Mouse (Mus musculus) midbrain, embryonic 12.5 days (tissue): ENCODE data around the gene Olfr1033. TPM values are rescaled to one million over a fixed set of nuclear protein-coding genes. Genes with fewer than 3 reads are reported as not detected.

Source experiments
- polyA plus RNA-seq: library from polyadenylated mRNA; unstranded; fragments of >200 nt; fragmentation: Nextera tagmentation; extraction: Ambion mirVana; gene quantifications from 2 replicates; pipeline ENCODE4 v1.2.1, GENCODE M21; 2016

The Olfr1033 gene
- polyA plus RNA-seq, 1 experiment from 2014 or later, result not detected

Other genes starting within 250 kb of the Olfr1033 start
- not detected in 2 replicates for gene Olfr1014, start 247.9 kb upstream of the Olfr1033 start, polyA plus RNA-seq
- not detected in 2 replicates for gene Olfr1015, start 238.6 kb upstream of the Olfr1033 start, polyA plus RNA-seq
- gene Olfr1016, start 218.1 kb upstream of the Olfr1033 start, polyA plus RNA-seq, result not detected in 2 replicates
- gene Olfr1018, start 202.2 kb upstream of the Olfr1033 start, polyA plus RNA-seq, result not detected in 2 replicates
- gene Olfr1019, start 175.2 kb upstream of the Olfr1033 start, polyA plus RNA-seq, result not detected in 2 replicates
- not detected in 2 replicates for gene Olfr1020, start 173.6 kb upstream of the Olfr1033 start, polyA plus RNA-seq
- gene Olfr1022, start 152.0 kb upstream of the Olfr1033 start, polyA plus RNA-seq, result not detected in 2 replicates
- gene Olfr1023, start 135.0 kb upstream of the Olfr1033 start, polyA plus RNA-seq, result not detected in 2 replicates
- gene Olfr1024, start 115.6 kb upstream of the Olfr1033 start, polyA plus RNA-seq, result not detected in 2 replicates
- not detected in 2 replicates for gene Olfr1025-ps1, start 105.4 kb upstream of the Olfr1033 start, polyA plus RNA-seq
- not detected in 2 replicates for gene Olfr1026, start 99.1 kb upstream of the Olfr1033 start, polyA plus RNA-seq
- not detected in 2 replicates for gene Olfr1028, start 70.2 kb upstream of the Olfr1033 start, polyA plus RNA-seq
- not detected in 2 replicates for gene Olfr1029, start 46.7 kb upstream of the Olfr1033 start, polyA plus RNA-seq
- gene Olfr1030, start 41.4 kb upstream of the Olfr1033 start, polyA plus RNA-seq, result not detected in 2 replicates
- not detected in 2 replicates for gene Olfr1031, start 30.3 kb upstream of the Olfr1033 start, polyA plus RNA-seq
- not detected in 2 replicates for gene Olfr1032, start 15.1 kb upstream of the Olfr1033 start, polyA plus RNA-seq
- 0.05 TPM in 1 of 2 replicates, not detected in the other for gene Olfr1034, start 25.2 kb downstream of the Olfr1033 start, polyA plus RNA-seq
- gene Olfr1036, start 53.4 kb downstream of the Olfr1033 start, polyA plus RNA-seq, result not detected in 2 replicates
- gene Olfr1037, start 66.8 kb downstream of the Olfr1033 start, polyA plus RNA-seq, result not detected in 2 replicates
- not detected in 2 replicates for gene Olfr1039, start 115.3 kb downstream of the Olfr1033 start, polyA plus RNA-seq
- gene Olfr1040, start 126.1 kb downstream of the Olfr1033 start, polyA plus RNA-seq, result not detected in 2 replicates
- gene Olfr1042, start 141.2 kb downstream of the Olfr1033 start, polyA plus RNA-seq, result not detected in 2 replicates
- gene Olfr1043, start 146.9 kb downstream of the Olfr1033 start, polyA plus RNA-seq, result not detected in 2 replicates
- not detected in 2 replicates for gene Olfr1044, start 157.2 kb downstream of the Olfr1033 start, polyA plus RNA-seq
- not detected in 2 replicates for gene Olfr52, start 165.1 kb downstream of the Olfr1033 start, polyA plus RNA-seq
- gene Olfr1045, start 182.4 kb downstream of the Olfr1033 start, polyA plus RNA-seq, result not detected in 2 replicates
- not detected in 2 replicates for gene Olfr1046, start 198.7 kb downstream of the Olfr1033 start, polyA plus RNA-seq
- gene Olfr1047, start 210.8 kb downstream of the Olfr1033 start, polyA plus RNA-seq, result not detected in 2 replicates
- not detected in 2 replicates for gene Olfr1048, start 219.7 kb downstream of the Olfr1033 start, polyA plus RNA-seq
- not detected in 2 replicates for gene Olfr1049, start 237.7 kb downstream of the Olfr1033 start, polyA plus RNA-seq